Mouse (Mus musculus): Measurements from ENCODE around the gene Prdm10.

Prdm10 gene

DNA sequence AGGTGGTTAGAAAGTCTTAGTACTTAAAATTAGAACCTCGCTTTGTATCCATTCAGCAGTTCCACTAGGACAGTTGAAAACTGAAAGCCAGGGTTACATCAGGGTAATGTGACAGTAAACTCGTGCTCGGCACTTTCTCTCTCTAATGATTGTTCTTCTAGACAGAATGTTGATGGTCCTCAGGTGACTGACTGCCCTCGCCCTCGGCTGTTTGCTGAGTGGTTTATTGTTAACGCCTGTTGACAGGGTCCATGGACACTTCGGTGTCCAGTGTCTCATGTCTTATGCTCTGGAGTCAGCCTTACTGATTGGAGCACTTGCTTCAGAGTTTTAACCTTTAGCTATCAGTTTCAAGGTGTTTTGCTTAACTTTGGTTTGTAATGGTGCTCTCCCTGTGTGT lies 73.7 kb downstream of the Prdm10 start:
- no peak for DNase-seq (ENCODE audit: low spot score in 2 of 2)

DNA sequence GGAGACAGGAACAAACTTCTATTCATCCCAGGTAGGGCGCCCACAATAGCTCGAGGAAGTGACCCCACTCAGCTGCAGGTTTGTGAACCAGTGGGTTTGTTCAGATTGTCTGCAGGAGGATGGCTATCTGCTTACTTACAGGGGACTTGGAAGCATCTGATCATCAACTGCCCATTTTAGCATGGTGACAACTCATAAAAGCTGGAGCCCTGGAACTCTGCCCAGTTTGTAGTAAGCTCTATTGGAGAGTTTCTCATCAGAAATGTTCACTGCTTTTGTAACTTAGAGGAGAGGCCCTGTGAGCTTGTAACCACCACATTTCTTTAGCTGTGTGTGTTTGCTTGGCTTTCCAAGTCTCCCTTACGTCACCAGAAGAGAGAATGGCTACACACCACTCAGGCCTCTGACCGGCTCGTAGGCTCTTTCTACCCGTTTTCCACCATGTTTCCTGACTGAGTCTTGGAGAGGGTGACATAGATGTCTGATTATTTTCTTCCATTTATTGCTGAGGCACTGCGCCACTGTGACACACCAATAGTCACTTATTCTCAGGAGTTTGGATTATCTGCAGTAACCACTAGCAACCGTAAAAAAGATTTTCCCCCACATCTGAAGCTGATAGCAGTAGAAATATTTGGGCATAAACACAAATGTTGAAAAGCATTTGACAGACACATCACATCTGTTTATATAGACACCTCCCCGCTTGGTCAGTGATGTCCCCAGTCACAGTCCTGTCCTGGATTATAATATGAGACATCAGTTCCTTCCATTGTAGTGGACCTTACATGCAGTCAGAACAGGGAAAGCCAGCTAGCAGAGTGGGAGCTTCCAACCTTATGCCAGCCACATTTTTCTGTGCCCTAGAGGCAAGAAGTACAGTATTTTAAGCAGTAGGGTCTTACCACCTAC lies 83.6 kb downstream of the Prdm10 start:
- no peak for DNase-seq (ENCODE audit: low spot score in 2 of 2)

DNA sequence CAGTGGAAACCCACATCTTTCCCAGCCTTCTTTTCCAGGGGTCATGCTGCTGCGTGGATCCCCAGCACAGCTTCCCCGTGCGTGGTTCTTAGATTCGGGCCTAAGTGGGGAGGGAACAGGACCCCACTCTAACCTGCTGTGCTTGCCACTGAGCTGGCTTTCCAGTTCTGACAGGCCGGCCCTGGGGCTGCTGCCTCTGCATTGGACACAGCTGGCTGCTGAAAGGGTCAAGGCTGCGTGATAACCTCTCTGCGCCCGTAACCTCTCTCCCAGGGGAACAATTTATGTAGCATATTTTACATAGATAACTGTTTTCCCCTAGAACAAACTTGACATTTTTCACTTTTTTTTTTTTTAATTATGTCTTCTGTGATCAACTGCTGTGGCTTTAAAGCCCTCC lies 84.7 kb downstream of the Prdm10 start:
- no peak for DNase-seq (ENCODE audit: low spot score in 2 of 2)

DNA sequence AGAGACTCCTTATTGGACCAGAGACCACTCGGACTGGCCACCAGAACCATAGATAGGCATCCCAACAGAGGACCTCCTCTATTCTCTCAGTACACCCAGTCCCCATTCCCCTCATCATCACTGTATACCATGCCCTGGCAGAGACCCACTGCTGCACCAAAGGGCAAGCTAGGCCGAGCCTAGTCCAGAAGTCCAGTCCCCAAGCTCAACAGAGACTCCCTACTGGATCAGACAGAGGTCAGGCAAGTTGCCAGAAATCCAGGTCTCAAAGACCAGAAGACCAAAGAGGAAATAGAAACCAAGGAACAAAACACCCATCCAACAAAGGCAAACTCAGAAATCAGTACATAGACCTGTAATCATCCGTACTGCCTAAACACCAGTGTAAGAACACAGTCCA lies 91.4 kb downstream of the Prdm10 start:
- DNase-seq (ENCODE audit: low spot score in 2 of 2) = no peak

DNA sequence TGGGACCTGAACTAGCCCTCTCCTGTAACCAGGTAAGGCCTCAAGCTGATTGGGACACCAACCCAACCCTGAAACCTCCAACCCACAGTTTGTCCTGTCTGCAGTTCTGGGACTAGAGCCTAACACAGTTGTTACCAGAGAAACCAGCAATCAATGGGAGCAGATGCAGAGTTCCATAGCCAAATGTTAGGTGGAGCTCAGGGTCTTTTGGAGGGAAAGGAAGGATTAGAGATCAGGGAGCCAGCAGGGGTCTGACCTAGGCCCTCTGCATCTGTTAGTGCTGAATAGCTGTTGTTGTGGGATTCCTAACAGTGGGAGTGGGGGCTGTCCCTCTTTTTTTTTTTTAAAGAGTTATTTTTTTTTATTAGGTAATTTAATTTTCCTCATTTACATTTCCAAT lies 96.3 kb downstream of the Prdm10 start:
- no peak for DNase-seq (ENCODE audit: low spot score in 2 of 2)

DNA sequence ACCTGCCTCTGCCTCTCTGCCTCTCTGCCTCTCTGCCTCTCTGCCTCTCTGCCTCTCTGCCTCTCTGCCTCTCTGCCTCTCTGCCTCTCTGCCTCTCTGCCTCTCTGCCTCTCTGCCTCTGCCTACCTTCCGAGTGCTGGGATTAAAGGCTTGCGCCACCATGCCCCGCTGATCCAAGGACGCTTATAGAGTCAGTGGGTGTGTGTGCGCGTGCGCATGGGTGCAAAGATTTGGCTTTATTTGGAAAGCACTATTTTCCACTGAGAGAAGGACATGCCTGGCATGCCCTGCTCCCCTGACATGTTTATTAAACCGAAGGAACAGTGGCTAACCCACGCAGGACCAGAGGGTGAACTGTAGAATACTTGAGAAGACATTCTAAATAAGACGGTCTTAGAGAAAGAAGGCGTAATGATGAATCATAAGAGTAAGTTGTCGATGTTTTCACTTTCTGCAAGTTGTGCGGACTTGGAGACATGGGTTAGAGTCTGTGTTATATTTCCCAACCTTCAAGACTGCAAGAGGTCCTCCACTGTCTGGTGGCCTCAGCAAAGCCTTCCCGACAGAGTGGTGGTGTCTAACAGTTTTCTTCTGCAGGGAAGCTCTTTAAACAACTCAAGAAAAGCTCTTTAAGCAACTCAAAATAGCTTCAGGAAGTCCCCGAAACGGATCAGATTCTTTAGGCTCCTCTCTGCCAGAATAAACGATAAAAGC lies 104.6 kb downstream of the Prdm10 start:
- DNase-seq (ENCODE audit: low spot score in 2 of 2) = no peak

DNA sequence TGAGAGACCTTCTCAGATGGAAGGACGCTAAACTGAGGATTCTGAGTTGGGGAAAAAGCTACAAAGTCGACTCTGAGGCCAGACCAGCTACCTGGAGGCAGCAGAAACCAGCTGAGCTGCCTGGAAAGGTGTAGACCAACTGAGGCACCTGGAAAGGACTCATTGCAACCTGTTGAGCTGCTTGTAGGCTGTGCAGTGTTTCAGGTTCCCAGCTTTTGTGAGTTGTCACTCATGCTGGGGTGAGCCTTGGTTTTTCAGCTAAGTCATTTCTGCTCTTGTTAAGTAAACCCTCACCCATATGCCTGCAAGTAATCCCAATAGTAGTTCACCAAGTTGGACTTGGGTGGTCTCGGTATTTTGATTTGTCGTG lies 105.1 kb downstream of the Prdm10 start:
- DNase-seq (ENCODE audit: low spot score in 2 of 2) = no peak

DNA sequence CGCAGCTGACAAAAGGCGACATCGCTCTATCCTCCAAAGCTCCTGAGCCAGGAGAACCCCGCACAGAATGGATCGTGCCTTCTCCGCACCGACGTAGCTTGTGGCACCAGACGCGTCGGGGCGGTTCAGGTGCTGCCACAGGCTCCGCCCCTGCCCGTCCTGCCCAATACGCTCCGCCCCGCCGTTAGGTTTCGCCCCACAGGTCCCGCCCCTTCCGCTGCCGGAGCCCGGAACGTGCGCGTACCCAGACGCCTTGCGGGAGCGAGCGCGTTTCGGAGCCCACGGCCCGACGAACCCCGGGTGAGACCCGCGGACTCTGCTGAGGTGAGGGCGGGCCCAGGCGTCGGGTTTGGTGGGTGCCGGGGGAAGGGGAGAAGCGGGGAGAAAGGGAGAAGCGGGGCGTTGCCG lies 105.6 kb downstream of the Prdm10 start, which contains the start of gene Nfrkb:
Nfrkb (plus strand) TSS at position 246 of the 408 bp plus-strand sequence.
- peak; percentile 77 to 88 for DNase-seq (ENCODE audit: low spot score in 2 of 2)

DNA sequence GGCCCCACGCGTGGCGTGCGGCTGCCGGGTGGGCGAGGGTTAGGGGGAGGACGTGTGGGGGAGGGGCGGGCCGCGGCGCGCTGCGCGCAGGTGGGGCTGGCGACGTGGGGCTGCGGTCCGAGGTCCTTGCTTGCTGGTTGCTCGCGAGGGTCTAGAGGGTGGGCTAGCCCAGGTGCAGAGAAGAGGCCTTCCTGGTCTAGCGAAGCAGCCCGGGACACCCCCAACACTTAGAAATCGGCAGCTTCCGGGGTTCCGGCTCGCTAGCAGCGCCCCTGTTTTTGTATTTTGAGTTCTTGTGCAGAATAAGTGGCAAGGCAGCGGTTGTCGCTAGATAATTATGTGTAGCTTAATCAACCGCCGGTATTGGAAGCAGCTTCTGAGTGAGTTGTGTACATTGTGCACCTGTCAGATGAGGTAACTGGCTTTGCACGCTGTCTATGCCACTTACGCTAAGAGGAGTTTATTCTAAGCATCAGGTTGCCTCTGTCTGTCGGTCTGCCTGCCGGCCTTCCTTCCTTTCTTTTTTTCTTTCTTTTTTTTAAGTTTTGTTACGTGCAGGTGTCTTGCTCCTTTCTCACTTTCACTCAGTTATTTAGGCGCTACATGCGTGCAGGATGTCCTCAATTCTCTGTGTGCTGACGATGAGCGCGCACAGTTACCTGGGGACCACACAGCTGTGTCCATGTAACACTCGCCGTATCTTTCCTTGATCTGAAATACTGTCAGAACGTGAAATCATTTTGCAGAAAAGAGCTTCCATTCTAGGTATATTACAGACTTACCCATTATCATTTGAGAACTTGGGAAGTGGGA lies 106.2 kb downstream of the Prdm10 start:
- peak in 1 of 2 experiments; percentile 14 for DNase-seq (ENCODE audit: low spot score in 2 of 2)

DNA sequence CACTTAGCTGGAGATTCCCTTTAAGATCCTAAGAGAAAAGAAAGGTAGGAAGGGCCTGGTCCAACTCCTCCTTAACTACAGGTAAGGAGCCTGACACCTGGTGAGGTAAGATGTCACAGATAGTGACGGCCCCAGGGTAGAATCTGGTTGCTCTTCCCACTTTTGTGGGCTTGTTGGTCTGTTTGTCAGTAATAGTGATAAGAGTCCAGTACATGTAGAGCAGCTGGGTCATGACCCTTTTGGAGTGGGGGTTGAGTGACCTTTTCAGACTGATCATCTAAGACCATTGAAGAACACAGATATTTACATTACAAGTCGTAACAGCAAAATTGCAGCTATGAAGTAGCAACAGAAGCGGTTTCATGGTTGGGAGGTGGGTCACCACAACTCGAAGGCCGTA lies 106.9 kb downstream of the Prdm10 start:
- no peak for DNase-seq (ENCODE audit: low spot score in 2 of 2)

DNA sequence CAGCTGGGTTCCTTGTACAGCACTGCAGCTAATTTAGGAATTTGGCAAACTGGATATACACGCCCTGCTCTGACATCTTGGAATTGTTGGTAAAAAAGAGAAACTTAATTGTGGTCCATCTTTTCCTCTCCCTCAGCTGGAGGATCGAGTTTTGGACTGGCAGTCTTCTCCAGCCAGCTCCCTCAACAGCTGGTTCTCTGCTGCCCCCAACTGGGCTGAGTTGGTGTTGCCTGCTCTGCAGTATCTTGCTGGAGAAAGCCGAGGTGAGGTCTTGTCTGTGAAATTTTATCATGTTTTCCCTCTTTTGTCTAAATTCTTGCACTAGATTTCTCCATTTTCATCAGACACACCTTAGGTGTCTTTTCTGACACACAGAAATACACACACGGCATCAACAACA lies 120.1 kb downstream of the Prdm10 start:
- peak; percentile 52 to 63 for DNase-seq (ENCODE audit: low spot score in 2 of 2)

DNA sequence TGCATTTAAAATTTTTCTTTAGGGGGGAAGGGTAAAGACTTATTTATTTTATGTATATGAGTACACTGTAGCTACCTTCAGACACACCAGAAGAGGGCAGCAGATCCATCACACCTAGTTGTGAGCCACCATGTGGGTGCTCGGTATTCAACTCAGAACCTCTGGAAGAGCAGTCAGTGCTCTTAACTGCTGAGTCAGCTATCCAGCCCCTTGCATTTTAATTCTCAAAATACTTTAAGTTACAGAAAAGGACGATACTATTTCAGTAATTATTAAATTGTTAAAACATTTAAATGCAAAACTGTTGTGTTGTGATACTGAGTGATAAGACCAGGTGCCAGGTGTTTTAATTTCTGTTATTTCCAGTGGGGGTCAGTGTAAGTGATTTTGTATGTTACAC lies 124.0 kb downstream of the Prdm10 start:
- no peak for DNase-seq (ENCODE audit: low spot score in 2 of 2)

DNA sequence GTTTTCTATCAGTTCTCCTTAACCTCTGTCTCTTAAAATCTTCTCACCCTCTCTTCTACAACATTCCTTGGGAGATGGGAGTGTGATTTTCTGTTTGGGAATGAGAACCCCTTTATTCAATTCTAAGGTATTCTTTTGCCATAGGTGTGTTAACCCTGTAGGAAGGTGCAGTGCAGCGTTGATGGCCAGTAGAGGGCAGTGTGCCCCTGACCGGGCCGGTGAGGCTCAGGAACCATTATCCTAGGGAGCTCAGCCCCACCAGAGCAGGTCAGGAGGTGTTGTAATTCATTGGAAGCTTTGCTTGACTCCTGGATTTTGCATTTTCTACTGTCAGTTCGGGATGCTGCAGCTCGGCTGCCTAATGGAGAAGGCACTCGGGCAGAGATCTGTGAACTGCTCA lies 124.9 kb downstream of the Prdm10 start:
- DNase-seq (ENCODE audit: low spot score in 2 of 2) = no peak

DNA sequence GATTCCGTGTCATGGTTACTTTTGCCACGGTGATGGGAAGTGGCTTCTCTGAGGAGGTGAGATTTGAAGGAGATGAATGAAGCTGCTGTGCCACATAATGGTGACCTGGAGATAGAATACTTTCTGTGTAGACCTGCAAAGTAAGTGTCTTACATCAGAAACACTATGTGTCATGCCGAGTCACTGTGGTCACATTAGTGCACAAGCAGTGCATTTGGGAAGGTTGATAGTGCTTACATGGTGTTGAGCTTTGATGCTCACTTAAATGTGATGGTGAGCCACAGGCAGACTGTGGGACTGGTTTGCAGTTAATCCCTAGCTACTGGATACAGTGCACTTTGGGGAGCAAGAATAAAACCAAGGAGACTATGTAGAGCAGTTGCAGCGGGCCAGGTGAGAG lies 131.8 kb downstream of the Prdm10 start:
- no peak for DNase-seq (ENCODE audit: low spot score in 2 of 2)

DNA sequence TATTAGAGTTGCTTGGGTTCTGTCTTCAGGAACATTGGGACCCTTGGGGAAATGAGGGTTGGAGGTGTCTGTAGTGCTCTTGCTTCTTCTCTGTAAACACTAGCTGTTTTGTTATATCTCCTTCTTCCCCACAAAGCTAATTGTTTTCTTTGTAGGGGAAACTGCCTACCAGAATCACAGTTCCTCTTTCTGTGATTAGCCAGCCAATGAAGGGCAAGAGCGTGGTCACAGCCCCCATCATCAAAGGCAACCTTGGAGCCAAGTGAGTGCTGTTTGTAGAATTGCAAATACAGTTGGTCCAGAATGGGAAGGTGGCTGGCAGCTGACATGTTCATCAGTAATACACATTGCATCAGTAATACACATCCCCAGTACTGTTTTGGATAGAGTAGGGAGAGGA lies 138.5 kb downstream of the Prdm10 start:
- no peak for DNase-seq (ENCODE audit: low spot score in 2 of 2)

DNA sequence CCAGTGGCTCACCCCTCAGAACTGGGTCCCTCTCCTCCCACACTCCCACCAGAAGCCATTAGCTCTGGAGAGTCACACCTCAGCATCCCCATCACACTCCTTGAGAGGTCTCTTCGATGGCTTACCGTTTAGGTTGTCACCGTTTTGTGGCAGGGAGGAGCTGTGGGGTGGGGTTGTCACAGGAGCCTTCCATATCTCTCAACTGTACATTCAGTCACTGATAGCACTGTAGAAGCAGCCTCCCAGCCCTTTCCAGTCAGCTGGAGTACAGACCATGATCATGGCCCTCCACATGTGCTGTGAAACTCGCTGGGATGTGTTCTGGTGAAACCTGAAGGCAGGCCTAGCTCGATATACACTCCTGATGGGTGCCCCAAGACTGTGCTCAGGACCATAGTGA lies 141.8 kb downstream of the Prdm10 start:
- no peak for DNase-seq (ENCODE audit: low spot score in 2 of 2)

DNA sequence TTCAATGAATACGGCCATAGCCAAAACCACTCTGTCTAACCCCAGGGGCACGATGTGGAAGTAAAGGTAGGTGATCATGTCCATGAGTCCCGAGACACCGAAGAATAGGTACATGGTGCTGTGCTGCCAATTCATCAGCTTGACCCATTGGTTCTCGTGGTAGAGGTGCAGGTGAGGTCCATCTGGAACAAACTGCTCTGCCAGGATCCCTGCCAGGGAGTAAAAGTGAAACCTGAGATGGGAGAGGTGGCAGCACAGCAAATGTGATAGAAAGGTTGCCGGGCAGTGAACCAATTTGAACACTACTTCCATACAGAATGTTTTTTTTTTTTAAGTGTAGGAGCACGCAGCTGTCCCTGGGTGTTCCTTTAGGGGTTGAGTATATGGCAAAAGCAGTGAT lies 148.6 kb downstream of the Prdm10 start:
- no peak for DNase-seq (ENCODE audit: low spot score in 2 of 2)

DNA sequence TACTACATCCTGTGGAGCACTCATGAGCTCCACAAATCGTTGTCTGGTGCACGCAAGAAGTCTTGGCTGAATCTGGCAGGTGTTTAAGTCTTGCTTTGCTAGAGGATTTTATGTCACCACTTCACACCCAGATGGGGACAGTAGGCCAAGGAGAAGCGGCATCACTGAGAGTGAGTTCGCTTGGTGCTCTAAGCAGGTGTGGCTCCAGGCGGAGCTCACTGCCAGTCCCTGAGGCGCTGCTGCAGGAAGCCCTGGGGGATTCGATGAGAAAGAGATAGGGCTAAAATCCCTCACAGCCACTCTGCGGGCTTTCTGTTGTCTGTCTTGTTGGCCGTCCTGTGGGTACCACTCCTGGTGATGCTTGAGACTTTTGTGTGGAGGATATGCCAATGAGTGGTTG lies 149.7 kb downstream of the Prdm10 start:
- DNase-seq (ENCODE audit: low spot score in 2 of 2) = no peak
